Mouse (Mus musculus): Measurements from ENCODE around the gene Gm973. TPM values are rescaled to one million over a fixed set of nuclear protein-coding genes. Genes with fewer than 3 reads are reported as not detected.

The Gm973 gene
- polyA plus RNA-seq, 2 experiments, result 2.1 to 2.8 TPM

- no peak for DNase-seq (ENCODE audit: low spot score)
- no peaks in the 10 kb centered on the region for H3K9me3 ChIP-seq (ENCODE audit: control insufficient read depth, low read length)
- ATAC-seq (ENCODE audit: low FRiP score, low read depth), result no peak
- H3K27me3 ChIP-seq (ENCODE audit: control insufficient read depth, insufficient read depth, low read length), result no peaks in the 10 kb centered on the region
- peak overlapping the region; percentile 89 for H3K9ac ChIP-seq (ENCODE audit: low read depth, low read length, severe bottlenecking)
- peak overlapping the region; percentile 93 for H3K27ac ChIP-seq (replicated peaks; ENCODE audit: low read depth, low read length)
- H3K4me2 ChIP-seq (replicated peaks; ENCODE audit: low read depth, low read length, severe bottlenecking), result peak overlapping the region; percentile 99
- peak overlapping the region; percentile 87 for H3K4me3 ChIP-seq (replicated peaks; ENCODE audit: low read length)
- no peak for TF ChIP-seq POLR2A (IDR thresholded peaks at IDR 0.05; ENCODE audit: borderline replicate concordance, extremely low read depth, insufficient read depth, insufficient read length)
- under 1% methylated on average over 57 of the region's 88 CpGs for WGBS
- peaks cover 20% of the 10 kb centered on the region for H3K36me3 ChIP-seq (ENCODE audit: control insufficient read depth, insufficient read depth, low read length)
- peaks cover 44% of the 10 kb centered on the region for H3K4me1 ChIP-seq (ENCODE audit: control insufficient read depth, insufficient read depth, low read length)
These were observed 33.2 kb upstream of the Gm973 start for GRCm38 (mm10) chr1:59482696-59483520.

- WGBS, result under 1% methylated on average over 40 of the region's 46 CpGs
- DNase-seq (ENCODE audit: low spot score), result peak; percentile 86
- Histone ChIP-seq H3K4me2 (replicated peaks; ENCODE audit: low read depth, low read length, severe bottlenecking) (peak overlapping the region; percentile 99), H3K9me3 (ENCODE audit: control insufficient read depth, low read length) (no peaks in the 10 kb centered on the region), H3K27me3 (ENCODE audit: control insufficient read depth, insufficient read depth, low read length) (no peaks in the 10 kb centered on the region), H3K27ac (replicated peaks; ENCODE audit: low read depth, low read length) (0 out of 2 replicates have a peak overlapping the region, but pooled peaks have one; percentile 38), H3K4me3 (replicated peaks; ENCODE audit: low read length) (peak overlapping the region; percentile 87), H3K9ac (ENCODE audit: low read depth, low read length, severe bottlenecking) (peak overlapping the region; percentile 89), H3K4me1 (ENCODE audit: control insufficient read depth, insufficient read depth, low read length) (peaks cover 47% of the 10 kb centered on the region), H3K36me3 (ENCODE audit: control insufficient read depth, insufficient read depth, low read length) (peaks cover 20% of the 10 kb centered on the region)
- no peak for TF ChIP-seq POLR2A (IDR thresholded peaks at IDR 0.05; ENCODE audit: borderline replicate concordance, extremely low read depth, insufficient read depth, insufficient read length)
- ATAC-seq (ENCODE audit: low FRiP score, low read depth), result no peak; the same call in 1 of the 2 replicates
These were observed 32.4 kb upstream of the Gm973 start for GRCm38 (mm10) chr1:59483521-59484245.

- ATAC-seq (ENCODE audit: low FRiP score, low read depth) (no peak), DNase-seq (ENCODE audit: low spot score) (no peak)
- Histone ChIP-seq H3K36me3 (ENCODE audit: control insufficient read depth, insufficient read depth, low read length) (peaks cover 20% of the 10 kb centered on the region), H3K27ac (replicated peaks; ENCODE audit: low read depth, low read length) (peak overlapping the region; percentile 61), H3K4me3 (replicated peaks; ENCODE audit: low read length) (peak overlapping the region; percentile 87), H3K9ac (ENCODE audit: low read depth, low read length, severe bottlenecking) (peak overlapping the region; percentile 89), H3K4me1 (ENCODE audit: control insufficient read depth, insufficient read depth, low read length) (peaks cover 51% of the 10 kb centered on the region), H3K4me2 (replicated peaks; ENCODE audit: low read depth, low read length, severe bottlenecking) (peak overlapping the region; percentile 99), H3K9me3 (ENCODE audit: control insufficient read depth, low read length) (no peaks in the 10 kb centered on the region), H3K27me3 (ENCODE audit: control insufficient read depth, insufficient read depth, low read length) (no peaks in the 10 kb centered on the region)
- TF ChIP-seq POLR2A (IDR thresholded peaks at IDR 0.05; ENCODE audit: borderline replicate concordance, extremely low read depth, insufficient read depth, insufficient read length), result no peak
- WGBS, result 3% methylated on average over 21 of the region's 21 CpGs
These were observed 31.8 kb upstream of the Gm973 start for GRCm38 (mm10) chr1:59484314-59484713.

GRCm38 (mm10) chr1:59484791-59485785, 31.0 kb upstream of the Gm973 start:
- H3K27ac ChIP-seq (replicated peaks; ENCODE audit: low read depth, low read length), result peak overlapping the region; percentile 61
- H3K27me3 ChIP-seq (ENCODE audit: control insufficient read depth, insufficient read depth, low read length), result no peaks in the 10 kb centered on the region
- TF ChIP-seq POLR2A (IDR thresholded peaks at IDR 0.05; ENCODE audit: borderline replicate concordance, extremely low read depth, insufficient read depth, insufficient read length), result no peak
- H3K4me1 ChIP-seq (ENCODE audit: control insufficient read depth, insufficient read depth, low read length), result peaks cover 48% of the 10 kb centered on the region
- H3K9ac ChIP-seq (ENCODE audit: low read depth, low read length, severe bottlenecking), result peak overlapping the region; percentile 89
- H3K36me3 ChIP-seq (ENCODE audit: control insufficient read depth, insufficient read depth, low read length), result peaks cover 24% of the 10 kb centered on the region
- 4% methylated on average over 16 of the region's 16 CpGs for WGBS
- H3K9me3 ChIP-seq (ENCODE audit: control insufficient read depth, low read length), result no peaks in the 10 kb centered on the region
- peak overlapping the region; percentile 99 for H3K4me2 ChIP-seq (replicated peaks; ENCODE audit: low read depth, low read length, severe bottlenecking)
- peak overlapping the region; percentile 87 for H3K4me3 ChIP-seq (replicated peaks; ENCODE audit: low read length)
- no peak for DNase-seq (ENCODE audit: low spot score)
- no peak for ATAC-seq (ENCODE audit: low FRiP score, low read depth)
